Mouse (Mus musculus) limb, embryonic 13.5 days (tissue): ENCODE results near the gene Frzb. TPM values are rescaled to one million over a fixed set of nuclear protein-coding genes. Genes with fewer than 3 reads are reported as not detected.

Experiments used
- ATAC-seq: fragments of 200-750 bp; cut with Nextera tagmentation; 2 replicates; pipeline ENCODE4 v1.8.0; 2017; ENCODE audit warnings: low read depth, moderate number of reproducible peaks, moderate TSS enrichment; ENCODE audit not compliant: low FRiP score
- H3K27ac ChIP-seq: fragments of 300-500 bp; sonication (generic); 2 replicates; pipeline ENCODE4 v1.5.1; 2015; ENCODE audit warnings: inconsistent platforms, mild to moderate bottlenecking, moderate library complexity
- H3K27me3 ChIP-seq: fragments of 300-500 bp; sonication (generic); 2 replicates; pipeline ENCODE4 v1.6.1; 2015; ENCODE audit warnings: mild to moderate bottlenecking, inconsistent platforms
- H3K36me3 ChIP-seq: fragments of 300-500 bp; sonication (generic); 2 replicates; pipeline ENCODE4 v1.6.1; 2015; ENCODE audit warnings: inconsistent platforms, mild to moderate bottlenecking, moderate library complexity
- H3K4me1 ChIP-seq: fragments of 300-500 bp; sonication (generic); 2 replicates; pipeline ENCODE4 v1.6.1; 2015; ENCODE audit warnings: inconsistent platforms
- H3K4me2 ChIP-seq: fragments of 300-500 bp; sonication (generic); replicated peaks from 2 replicates; pipeline ENCODE4 v1.6.1; 2015; ENCODE audit warnings: inconsistent platforms, mild to moderate bottlenecking, moderate library complexity
- H3K4me3 ChIP-seq: fragments of 300-500 bp; sonication (generic); 2 replicates; pipeline ENCODE4 v1.5.1; 2015; ENCODE audit warnings: moderate library complexity, mild to moderate bottlenecking, inconsistent platforms
- H3K9ac ChIP-seq: fragments of 300-500 bp; sonication (generic); 2 replicates; pipeline ENCODE4 v1.6.1; 2015; ENCODE audit warnings: mild to moderate bottlenecking, inconsistent platforms
- H3K9me3 ChIP-seq: fragments of 300-500 bp; sonication (generic); 2 replicates; pipeline ENCODE4 v1.6.1; 2016; ENCODE audit warnings: inconsistent platforms
- WGBS: fragments of 180-500 bp; shearing (Covaris S2); methylation state at CpG from one replicate; pipeline ENCODE4 v1.1.7; 2015; 5-methylcytosine and 5-hydroxymethylcytosine counted together
- polyA plus RNA-seq: library from polyadenylated mRNA; unstranded; fragments of >200 nt; fragmentation: Nextera tagmentation; extraction: Ambion mirVana; gene quantifications from 2 replicates; pipeline ENCODE4 v1.2.1, GENCODE M21; 2015

Frzb gene
- polyA plus RNA-seq, 1 experiment from 2014 or later = 19.5 TPM

DNA sequence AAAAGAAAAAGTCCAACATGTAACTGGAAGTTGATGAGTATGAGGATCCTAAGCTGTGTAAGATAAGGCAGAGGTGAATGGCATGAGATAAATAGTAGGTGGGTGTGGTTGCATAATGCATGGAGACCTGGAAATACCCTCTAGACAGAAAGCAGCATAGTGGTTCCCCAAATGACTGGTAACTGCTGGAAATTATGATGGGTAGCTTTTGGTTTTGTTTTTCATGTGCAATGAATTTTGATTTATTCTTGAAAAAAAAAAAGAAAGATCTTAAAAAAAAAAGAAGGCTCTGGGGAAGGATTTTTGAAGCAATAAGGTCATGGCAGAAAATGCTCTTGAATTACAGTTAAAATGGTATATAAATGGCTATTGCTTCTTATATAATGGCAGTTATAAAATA, 72.5 kb downstream of the Frzb start:
- Histone ChIP-seq H3K4me1 (peaks cover 6% of the 10 kb centered on the region; the same call in 1 of the 2 replicates), H3K27ac (no peak overlapping the region), H3K4me3 (no peak overlapping the region), H3K9me3 (0 out of 2 replicates have a peak, but pooled peaks cover 5% of the 10 kb centered on the region), H3K4me2 (no peak overlapping the region), H3K36me3 (no peaks in the 10 kb centered on the region), H3K27me3 (0 out of 2 replicates have a peak, but pooled peaks cover 4% of the 10 kb centered on the region), H3K9ac (no peak overlapping the region)
- ATAC-seq = no peak

DNA sequence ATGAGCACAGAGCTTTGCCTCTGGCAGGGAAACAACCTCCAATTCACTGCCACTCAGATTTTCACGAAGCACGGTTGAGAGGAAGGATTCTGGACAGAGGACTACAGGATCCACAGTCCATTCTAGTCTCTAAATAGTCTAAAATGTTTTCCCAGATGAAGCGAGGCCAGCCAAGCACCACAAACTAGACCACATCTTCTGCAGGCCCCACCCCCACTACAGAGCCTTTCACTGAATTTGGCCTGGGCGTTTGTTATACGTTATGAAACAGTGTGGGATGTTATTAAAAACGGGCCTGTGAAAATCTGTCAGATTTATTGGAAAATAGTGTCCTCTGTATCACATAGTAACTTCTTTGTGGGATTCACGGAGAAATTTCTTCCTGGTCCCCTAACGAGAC, 76.0 kb downstream of the Frzb start:
- H3K4me2 ChIP-seq = no peak overlapping the region
- H3K27ac ChIP-seq = no peak overlapping the region
- 49% methylated on average over 8 of the region's 8 CpGs for WGBS
- ATAC-seq = peak; percentile 66; the same call in 1 of the 2 replicates
- H3K9ac ChIP-seq = no peak overlapping the region
- no peaks in the 10 kb centered on the region for H3K9me3 ChIP-seq
- no peak overlapping the region for H3K4me3 ChIP-seq
- H3K4me1 ChIP-seq = peaks cover 6% of the 10 kb centered on the region; the same call in 1 of the 2 replicates
- no peaks in the 10 kb centered on the region for H3K36me3 ChIP-seq
- H3K27me3 ChIP-seq = no peaks in the 10 kb centered on the region

Other genes starting within 250 kb of the Frzb start
- gene Prdx6b, start 155.2 kb downstream of the Frzb start, polyA plus RNA-seq = not detected in 2 replicates
- 80.4 and 84.3 TPM in 2 replicates for gene Dnajc10, start 132.2 kb downstream of the Frzb start, polyA plus RNA-seq
- gene Nckap1, start 133.8 kb upstream of the Frzb start, polyA plus RNA-seq = 63.0 and 64.1 TPM in 2 replicates
- gene Dusp19, start 169.4 kb upstream of the Frzb start, polyA plus RNA-seq = 16.9 and 17.1 TPM in 2 replicates
- gene Nup35, start 169.6 kb upstream of the Frzb start, polyA plus RNA-seq = 48.0 and 51.8 TPM in 2 replicates